Mouse (Mus musculus) midbrain, embryonic 13.5 days (tissue): ENCODE measurements around the gene Gm4779. TPM values are rescaled to one million over a fixed set of nuclear protein-coding genes. Genes with fewer than 3 reads are reported as not detected.
A peak's percentile ranks its signal among the peaks of the same experiment; 100 is the strongest.
"Not testable (repeated sequence)": the region's sequence is repeated elsewhere in the genome, so short reads cannot be mapped to it uniquely, and the experiment has no call there.

ENCODE experiments used
- ATAC-seq: fragments of 200-750 bp; cut with Nextera tagmentation; 2 replicates; pipeline ENCODE4 v1.8.0; 2017; ENCODE audit warnings: mild to moderate bottlenecking, moderate TSS enrichment, moderate library complexity
- H3K27ac ChIP-seq: fragments of 300-500 bp; sonication (generic); 2 replicates; pipeline ENCODE4 v1.5.1; 2015; ENCODE audit warnings: inconsistent platforms, mild to moderate bottlenecking, moderate library complexity
- H3K27me3 ChIP-seq: fragments of 300-500 bp; sonication (generic); 2 replicates; pipeline ENCODE4 v1.6.1; 2015; ENCODE audit warnings: mild to moderate bottlenecking, inconsistent platforms
- H3K36me3 ChIP-seq: fragments of 300-500 bp; sonication (generic); 2 replicates; pipeline ENCODE4 v1.6.1; 2015; ENCODE audit warnings: mild to moderate bottlenecking, inconsistent platforms
- H3K4me1 ChIP-seq: fragments of 300-500 bp; sonication (generic); replicated peaks from 2 replicates; pipeline ENCODE4 v1.6.1; 2015; ENCODE audit warnings: inconsistent platforms
- H3K4me2 ChIP-seq: fragments of 300-500 bp; sonication (generic); replicated peaks from 2 replicates; pipeline ENCODE4 v1.6.1; 2015; ENCODE audit warnings: moderate library complexity, mild to moderate bottlenecking, inconsistent platforms
- H3K4me3 ChIP-seq: fragments of 300-500 bp; sonication (generic); replicated peaks from 2 replicates; pipeline ENCODE4 v1.5.1; 2015; ENCODE audit warnings: mild to moderate bottlenecking, inconsistent platforms
- H3K9ac ChIP-seq: fragments of 300-500 bp; sonication (generic); replicated peaks from 2 replicates; pipeline ENCODE4 v1.6.1; 2015; ENCODE audit warnings: mild to moderate bottlenecking, inconsistent platforms
- H3K9me3 ChIP-seq: fragments of 300-500 bp; sonication (generic); 2 replicates; pipeline ENCODE4 v1.6.1; 2016; ENCODE audit warnings: mild to moderate bottlenecking, inconsistent platforms
- WGBS: fragments of 180-500 bp; shearing (Covaris S2); methylation state at CpG from one replicate; pipeline ENCODE4 v1.1.7; 2015; 5-methylcytosine and 5-hydroxymethylcytosine counted together
- polyA plus RNA-seq: library from polyadenylated mRNA; unstranded; fragments of >200 nt; fragmentation: Nextera tagmentation; extraction: Ambion mirVana; gene quantifications from 2 replicates; pipeline ENCODE4 v1.2.1, GENCODE M21; 2015

Gene Gm4779
- polyA plus RNA-seq, result 0.08 TPM in 1 of 2 replicates, not detected in the other

DNA sequence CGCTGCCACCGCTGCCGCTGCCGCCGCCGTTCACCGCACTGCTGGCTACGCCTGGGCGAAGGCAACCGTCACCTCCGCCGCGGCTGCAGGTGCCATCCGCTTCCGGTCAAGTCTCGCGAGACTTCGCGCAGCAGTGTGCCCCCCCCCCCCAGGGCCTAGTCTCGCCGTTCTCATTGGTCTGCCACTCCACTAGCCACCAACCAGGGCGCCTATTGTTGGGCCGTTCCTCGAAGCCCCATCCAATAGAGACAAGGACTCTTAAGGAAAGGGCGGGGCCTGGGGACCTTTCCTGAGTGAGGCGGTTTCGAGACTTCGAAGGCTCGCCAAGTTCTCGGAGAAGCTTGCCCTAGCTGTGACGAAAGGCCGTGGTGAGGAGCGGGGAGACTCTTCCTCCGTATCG is at the start of gene Gm4779, which contains the start of gene 8030474K03Rik:
TSS of gene Gm4779 (minus strand) at position 82 of the 400 bp plus-strand sequence.
TSS of gene 8030474K03Rik (plus strand) at position 315 of the 400 bp plus-strand sequence.
- Histone ChIP-seq H3K27me3 (no peaks in the 10 kb centered on the region), H3K4me1 (no peaks in the 10 kb centered on the region), H3K4me2 (no peak within 1 kb of the TSS), H3K4me3 (no peak within 1 kb of the TSS), H3K27ac (no peak within 1 kb of the TSS), H3K36me3 (no peaks in the 10 kb centered on the region), H3K9ac (no peak within 1 kb of the TSS), H3K9me3 (no peaks in the 10 kb centered on the region)
- ATAC-seq, result no peak
- WGBS, result 93% methylated on average over 35 of the region's 35 CpGs

DNA sequence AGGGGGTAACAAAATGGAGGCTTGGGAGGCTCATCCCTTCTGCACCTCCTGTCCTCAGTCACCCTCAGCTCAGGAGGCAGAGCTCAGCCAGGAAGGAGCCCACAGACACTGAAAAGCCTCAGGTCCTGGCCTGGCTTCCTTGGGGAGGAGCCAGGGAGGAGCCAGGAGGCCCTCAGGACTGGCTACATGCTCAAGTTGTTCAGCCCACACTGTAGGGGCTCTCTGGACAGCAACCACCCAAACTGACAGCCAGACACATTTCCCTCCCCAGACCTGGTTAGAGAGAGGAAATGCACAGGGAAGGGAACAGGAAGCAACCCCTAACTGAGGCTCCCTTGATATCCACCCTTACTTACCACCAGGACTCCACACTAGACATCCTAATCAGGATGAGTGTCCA is 25.8 kb upstream of the Gm4779 start:
- not testable (repeated sequence) for ATAC-seq, H3K9me3 ChIP-seq, H3K9ac ChIP-seq, H3K4me1 ChIP-seq, H3K27ac ChIP-seq, H3K36me3 ChIP-seq, H3K4me3 ChIP-seq, H3K4me2 ChIP-seq, H3K27me3 ChIP-seq

DNA sequence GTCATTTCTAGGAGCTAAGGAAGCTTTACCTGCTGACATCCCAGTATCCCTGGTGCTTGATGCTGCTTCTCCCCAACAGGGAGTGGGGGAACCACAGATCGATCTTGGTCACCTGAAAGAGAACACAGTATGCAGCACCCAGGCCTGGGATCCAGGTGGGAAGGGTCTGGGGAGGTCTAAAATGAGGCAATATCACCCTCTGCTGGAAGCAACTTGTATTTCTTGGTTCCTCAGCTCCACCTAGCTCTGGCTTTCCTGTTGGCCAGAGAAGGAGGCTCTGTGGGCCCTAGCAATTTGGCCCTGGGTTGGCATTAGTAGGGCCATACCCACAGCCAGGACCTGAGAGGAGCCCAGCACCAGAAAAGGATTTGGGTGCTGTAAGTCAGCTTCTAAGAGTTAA is 24.9 kb upstream of the Gm4779 start:
- H3K4me1 ChIP-seq, result no peaks in the 10 kb centered on the region
- no peak overlapping the region for H3K9ac ChIP-seq
- ATAC-seq, result no peak
- no peak overlapping the region for H3K4me2 ChIP-seq
- H3K27ac ChIP-seq, result no peak overlapping the region
- H3K36me3 ChIP-seq, result no peaks in the 10 kb centered on the region
- H3K9me3 ChIP-seq, result no peaks in the 10 kb centered on the region
- H3K4me3 ChIP-seq, result no peak overlapping the region
- WGBS, result 50% methylated on average over 1 of the region's 1 CpGs
- peaks cover 14% of the 10 kb centered on the region; the same call in 1 of the 2 replicates for H3K27me3 ChIP-seq

DNA sequence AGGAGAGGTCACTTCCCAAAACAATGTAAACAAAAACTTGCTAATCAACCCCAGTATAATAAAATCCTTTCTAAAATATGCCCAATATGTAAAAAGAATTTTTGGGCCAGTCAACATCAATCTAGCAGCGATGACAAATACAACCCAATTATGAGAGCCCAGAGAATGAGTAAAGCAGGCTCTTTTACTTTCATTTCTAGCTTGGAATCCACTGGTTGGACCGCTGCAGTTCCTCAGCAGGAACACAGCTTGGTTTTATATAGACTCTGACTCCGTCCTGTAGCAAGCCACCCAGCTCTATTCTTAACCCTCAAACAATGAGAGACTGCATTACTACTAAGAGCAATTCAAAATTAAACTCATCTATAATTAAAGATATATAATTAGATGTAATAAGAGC is 17.5 kb upstream of the Gm4779 start:
- Histone ChIP-seq H3K4me2 (no peak overlapping the region), H3K9ac (no peak overlapping the region), H3K36me3 (no peaks in the 10 kb centered on the region), H3K9me3 (no peaks in the 10 kb centered on the region), H3K27ac (no peak overlapping the region), H3K4me3 (no peak overlapping the region), H3K4me1 (no peaks in the 10 kb centered on the region), H3K27me3 (peaks cover 26% of the 10 kb centered on the region; the same call in 1 of the 2 replicates)
- 69% methylated on average over 3 of the region's 3 CpGs for WGBS
- ATAC-seq, result no peak

DNA sequence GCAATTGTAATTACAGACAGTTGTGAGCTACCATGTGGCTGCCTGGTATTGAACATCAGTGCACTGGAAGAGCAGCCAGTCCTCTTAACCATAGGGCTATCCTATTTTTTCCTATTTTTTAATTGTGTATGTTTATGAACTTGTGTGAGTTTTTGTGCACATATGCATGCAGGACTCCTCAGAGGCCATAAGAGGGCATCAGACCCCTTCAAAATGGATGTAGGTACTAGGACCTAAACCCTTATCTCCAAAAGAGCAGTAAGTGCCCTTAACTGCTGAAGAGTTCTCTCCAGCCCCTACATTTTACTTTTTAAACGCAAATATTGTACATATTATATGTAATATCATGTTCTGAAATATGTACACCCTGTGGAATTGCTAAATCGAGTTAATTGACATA is 11.3 kb upstream of the Gm4779 start:
- 47% methylated on average over 2 of the region's 2 CpGs for WGBS
- Histone ChIP-seq H3K4me1 (no peaks in the 10 kb centered on the region), H3K9me3 (no peaks in the 10 kb centered on the region), H3K27ac (no peak overlapping the region), H3K36me3 (no peaks in the 10 kb centered on the region), H3K9ac (no peak overlapping the region), H3K4me3 (no peak overlapping the region), H3K27me3 (peaks cover 3% of the 10 kb centered on the region; the same call in 1 of the 2 replicates), H3K4me2 (no peak overlapping the region)
- ATAC-seq, result no peak

DNA sequence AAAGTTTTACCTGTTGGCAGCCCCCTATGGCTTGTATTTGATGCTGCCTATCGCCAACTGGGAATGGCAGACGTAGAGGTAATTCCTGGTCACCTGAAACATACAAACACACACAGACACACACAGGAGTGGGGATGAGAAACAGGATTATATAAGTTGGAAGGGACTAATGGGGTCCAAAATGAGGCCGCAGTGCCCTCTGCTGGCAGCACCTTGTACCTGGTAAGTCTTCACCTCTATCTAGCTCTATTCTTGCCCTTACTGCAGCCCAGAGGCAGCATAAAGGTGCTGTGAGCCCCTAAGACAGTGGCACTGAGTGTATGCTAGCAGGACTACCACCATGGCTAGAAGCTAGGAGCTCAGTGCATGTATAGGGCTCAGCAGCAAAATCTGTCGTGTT is 2.7 kb downstream of the Gm4779 start:
- Histone ChIP-seq H3K9ac (no peak overlapping the region), H3K4me1 (no peaks in the 10 kb centered on the region), H3K9me3 (no peaks in the 10 kb centered on the region), H3K36me3 (no peaks in the 10 kb centered on the region), H3K4me3 (no peak overlapping the region), H3K27me3 (no peaks in the 10 kb centered on the region), H3K4me2 (no peak overlapping the region), H3K27ac (no peak overlapping the region)
- WGBS, result 44% methylated on average over 4 of the region's 4 CpGs
- ATAC-seq, result 0 out of 2 replicates have a peak, but pooled peaks have one; percentile 34

DNA sequence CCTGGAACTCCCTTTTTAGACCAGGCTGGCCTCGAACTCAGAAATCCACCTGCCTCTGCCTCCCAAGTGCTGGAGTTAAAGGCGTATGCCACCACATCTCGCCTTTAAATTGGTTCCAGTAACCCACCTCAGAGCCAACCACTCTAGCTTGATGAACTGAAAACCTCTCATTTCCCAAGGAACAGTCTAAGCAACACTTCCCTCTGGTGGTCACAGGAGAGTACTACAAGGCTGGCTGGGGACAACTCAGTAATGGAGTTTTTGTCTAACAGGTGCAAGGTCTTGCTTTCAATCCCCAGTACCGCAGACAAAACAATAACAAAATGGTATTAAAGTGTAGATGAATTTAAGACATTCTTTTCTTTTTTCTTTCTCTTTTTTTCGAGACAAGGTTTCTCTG is 22.2 kb downstream of the Gm4779 start:
- ATAC-seq, result no peak
- Histone ChIP-seq H3K27ac (no peak overlapping the region), H3K4me2 (no peak overlapping the region), H3K9ac (no peak overlapping the region), H3K4me1 (no peaks in the 10 kb centered on the region), H3K4me3 (no peak overlapping the region), H3K27me3 (peaks cover 11% of the 10 kb centered on the region; the same call in 1 of the 2 replicates), H3K9me3 (no peaks in the 10 kb centered on the region), H3K36me3 (no peaks in the 10 kb centered on the region)
- 40% methylated on average over 5 of the region's 5 CpGs for WGBS

DNA sequence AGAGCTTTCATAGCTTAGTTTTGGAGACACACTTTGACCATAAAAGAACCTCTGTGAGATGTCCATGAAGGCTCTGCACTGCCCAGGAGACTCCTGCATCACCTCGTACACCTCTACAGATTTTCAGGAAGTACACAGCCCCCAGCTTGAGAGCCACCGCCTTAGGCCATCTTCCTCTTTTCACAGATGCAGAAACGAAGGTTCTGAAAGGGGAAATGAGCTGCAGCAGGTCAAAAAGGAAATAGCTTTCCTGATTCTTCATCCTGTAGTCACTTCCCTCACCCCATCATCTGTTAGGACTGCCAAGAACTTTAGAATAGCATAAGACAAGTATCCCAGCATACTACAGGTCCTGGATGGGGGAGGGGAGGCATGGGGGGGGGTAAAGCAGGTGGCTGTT is 23.9 kb downstream of the Gm4779 start:
- H3K9me3 ChIP-seq, result no peaks in the 10 kb centered on the region
- H3K4me2 ChIP-seq, result no peak overlapping the region
- no peak overlapping the region for H3K4me3 ChIP-seq
- 75% methylated on average over 3 of the region's 3 CpGs for WGBS
- H3K36me3 ChIP-seq, result no peaks in the 10 kb centered on the region
- H3K9ac ChIP-seq, result no peak overlapping the region
- no peaks in the 10 kb centered on the region for H3K4me1 ChIP-seq
- H3K27me3 ChIP-seq, result peaks cover 13% of the 10 kb centered on the region; the same call in 1 of the 2 replicates
- H3K27ac ChIP-seq, result no peak overlapping the region
- no peak for ATAC-seq

DNA sequence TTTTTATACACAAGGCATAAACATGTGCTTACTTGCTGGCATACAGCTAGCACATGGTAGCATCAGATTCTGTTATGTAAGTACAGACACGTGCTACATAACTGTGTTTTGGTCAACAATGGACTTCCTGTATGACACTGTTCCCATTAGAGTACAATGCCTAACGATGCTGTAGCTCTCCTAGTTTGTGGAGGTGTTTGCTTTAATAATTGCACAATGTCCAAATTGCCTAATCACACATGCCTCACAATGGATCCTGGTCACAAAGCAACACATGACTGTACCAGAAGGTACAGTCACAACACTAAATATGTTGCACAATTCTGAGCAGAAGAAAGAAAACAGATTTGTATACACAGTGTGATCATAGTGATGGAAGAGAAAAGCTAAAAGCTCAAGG is 24.7 kb downstream of the Gm4779 start:
- WGBS, result 78% methylated on average over 2 of the region's 2 CpGs
- H3K4me3 ChIP-seq, result no peak overlapping the region
- H3K27me3 ChIP-seq, result peaks cover 13% of the 10 kb centered on the region; the same call in 1 of the 2 replicates
- H3K9ac ChIP-seq, result no peak overlapping the region
- H3K36me3 ChIP-seq, result no peaks in the 10 kb centered on the region
- H3K4me1 ChIP-seq, result no peaks in the 10 kb centered on the region
- H3K27ac ChIP-seq, result no peak overlapping the region
- H3K9me3 ChIP-seq, result no peaks in the 10 kb centered on the region
- ATAC-seq, result no peak
- H3K4me2 ChIP-seq, result no peak overlapping the region

DNA sequence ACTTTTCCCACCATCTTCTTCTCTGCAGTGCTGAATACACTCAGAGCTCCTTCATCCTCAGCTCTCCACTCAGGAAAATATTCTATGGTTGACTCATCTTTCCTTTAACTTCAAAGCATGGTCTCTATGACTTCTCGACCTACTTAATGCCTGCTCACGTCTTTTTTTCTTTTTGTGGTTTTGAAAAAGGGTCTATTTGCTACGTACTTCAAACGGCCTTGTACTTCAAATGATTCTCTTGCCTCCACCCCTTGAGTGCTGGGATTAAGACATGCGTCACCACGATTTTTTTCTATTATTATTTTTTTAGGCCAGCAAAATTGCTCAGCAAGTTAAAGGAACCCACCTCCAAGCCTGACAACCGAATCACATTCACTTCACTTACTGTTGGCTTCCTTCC is 26.9 kb downstream of the Gm4779 start:
- Histone ChIP-seq H3K27ac (no peak overlapping the region), H3K9me3 (no peaks in the 10 kb centered on the region), H3K4me1 (no peaks in the 10 kb centered on the region), H3K4me3 (no peak overlapping the region), H3K27me3 (peaks cover 9% of the 10 kb centered on the region; the same call in 1 of the 2 replicates), H3K9ac (no peak overlapping the region), H3K4me2 (no peak overlapping the region), H3K36me3 (no peaks in the 10 kb centered on the region)
- WGBS, result 72% methylated on average over 7 of the region's 7 CpGs
- no peak for ATAC-seq

DNA sequence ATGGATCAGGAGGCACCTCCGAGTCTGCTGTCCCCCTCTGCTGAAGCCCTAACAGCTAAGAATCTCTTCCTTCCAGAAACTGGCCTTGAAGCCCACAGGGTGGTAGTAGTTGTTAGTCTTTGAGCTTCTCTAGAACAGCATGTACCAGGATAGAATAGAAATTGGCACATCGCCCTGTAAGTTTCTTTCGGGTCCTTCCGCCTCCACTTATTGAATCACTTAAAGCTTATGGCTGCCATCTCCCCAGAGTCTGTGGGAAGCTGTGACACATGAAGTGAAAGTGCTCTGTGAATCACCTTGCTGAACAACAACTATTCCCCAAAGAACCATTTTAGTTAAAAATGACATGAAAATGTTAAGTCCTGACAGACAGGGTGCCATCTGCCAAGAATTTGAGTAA is 29.1 kb downstream of the Gm4779 start:
- H3K4me2 ChIP-seq, result no peak overlapping the region
- ATAC-seq, result no peak
- no peaks in the 10 kb centered on the region for H3K4me1 ChIP-seq
- no peak overlapping the region for H3K9ac ChIP-seq
- H3K36me3 ChIP-seq, result no peaks in the 10 kb centered on the region
- H3K4me3 ChIP-seq, result no peak overlapping the region
- H3K27me3 ChIP-seq, result peaks cover 23% of the 10 kb centered on the region; the same call in 1 of the 2 replicates
- H3K27ac ChIP-seq, result no peak overlapping the region
- H3K9me3 ChIP-seq, result no peaks in the 10 kb centered on the region
- WGBS, result 81% methylated on average over 4 of the region's 4 CpGs

DNA sequence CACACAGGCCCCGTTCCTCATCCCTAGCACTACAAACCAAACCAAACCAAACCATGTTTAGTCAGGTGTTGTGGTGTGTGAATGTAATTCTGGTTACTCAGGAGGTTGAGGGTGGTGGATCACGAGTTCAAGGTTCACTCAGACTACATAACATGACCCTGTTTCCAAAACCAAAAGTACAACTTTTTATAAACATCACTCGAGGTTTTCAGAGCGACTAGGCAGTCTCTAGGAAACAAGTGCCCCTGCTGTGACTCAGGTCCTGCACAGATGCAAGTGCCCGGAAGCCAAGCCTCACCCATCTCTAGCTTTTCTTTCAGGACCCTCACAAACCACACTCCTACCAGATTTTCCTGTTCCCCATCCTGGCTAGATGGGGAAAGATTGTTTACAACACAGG is 29.6 kb downstream of the Gm4779 start:
- H3K4me2 ChIP-seq, result no peak overlapping the region
- no peak overlapping the region for H3K4me3 ChIP-seq
- H3K36me3 ChIP-seq, result no peaks in the 10 kb centered on the region
- WGBS, result 71% methylated on average over 5 of the region's 5 CpGs
- H3K4me1 ChIP-seq, result no peaks in the 10 kb centered on the region
- no peaks in the 10 kb centered on the region for H3K9me3 ChIP-seq
- no peak overlapping the region for H3K27ac ChIP-seq
- no peak overlapping the region for H3K9ac ChIP-seq
- ATAC-seq, result no peak
- H3K27me3 ChIP-seq, result peaks cover 28% of the 10 kb centered on the region; the same call in 1 of the 2 replicates

DNA sequence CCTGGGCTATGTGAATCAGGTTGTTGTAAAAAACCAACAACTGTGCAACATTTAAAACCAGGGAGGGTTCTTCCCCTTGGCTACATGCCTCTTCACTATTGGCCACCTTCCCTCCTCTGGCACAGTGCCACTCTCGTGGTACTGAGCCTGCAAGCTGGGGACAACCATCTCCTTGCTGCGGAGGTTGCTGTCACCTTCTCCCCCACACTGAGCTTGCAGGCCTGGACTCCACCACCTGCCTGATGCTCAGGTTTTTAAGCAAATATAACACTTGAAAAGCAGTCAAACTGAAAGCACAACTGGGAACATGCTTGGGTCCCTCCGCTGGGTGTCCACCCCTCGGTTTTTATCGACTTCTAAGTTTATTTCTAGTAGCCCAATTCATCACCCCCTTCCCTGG is 39.7 kb downstream of the Gm4779 start:
- H3K4me2 ChIP-seq, result no peak overlapping the region
- no peak overlapping the region for H3K4me3 ChIP-seq
- no peak overlapping the region for H3K9ac ChIP-seq
- H3K27ac ChIP-seq, result no peak overlapping the region
- H3K27me3 ChIP-seq, result peaks cover 43% of the 10 kb centered on the region; the same call in 1 of the 2 replicates
- WGBS, result 65% methylated on average over 5 of the region's 5 CpGs
- no peak for ATAC-seq
- H3K4me1 ChIP-seq, result no peaks in the 10 kb centered on the region
- no peaks in the 10 kb centered on the region for H3K9me3 ChIP-seq
- H3K36me3 ChIP-seq, result no peaks in the 10 kb centered on the region
